Mouse (Mus musculus) lung, embryonic 14.5 days (tissue): ENCODE measurements around the gene Ryr1. TPM values are rescaled to one million over a fixed set of nuclear protein-coding genes. Genes with fewer than 3 reads are reported as not detected.

Experiments used
- ATAC-seq: fragments of 200-750 bp; cut with Nextera tagmentation; 2 replicates; pipeline ENCODE4 v1.8.0; 2017; ENCODE audit warnings: mild to moderate bottlenecking, moderate TSS enrichment, moderate library complexity; ENCODE audit not compliant: insufficient read depth
- DNase-seq: peaks from one replicate; pipeline ENCODE4 v3.0.0-alpha.2; 2015
- H3K27ac ChIP-seq: fragments of 300-500 bp; sonication (generic); 2 replicates; pipeline ENCODE4 v1.5.1; 2014; ENCODE audit warnings: low read depth, mild to moderate bottlenecking, moderate library complexity
- H3K27me3 ChIP-seq: fragments of 300-500 bp; sonication (generic); 2 replicates; pipeline ENCODE4 v1.6.1; 2014; ENCODE audit warnings: low read length, control low read depth; ENCODE audit not compliant: insufficient read depth
- H3K36me3 ChIP-seq: fragments of 300-500 bp; sonication (generic); 2 replicates; pipeline ENCODE4 v1.6.1; 2014; ENCODE audit warnings: control low read depth; ENCODE audit not compliant: insufficient read depth
- H3K4me1 ChIP-seq: fragments of 300-500 bp; sonication (generic); 2 replicates; pipeline ENCODE4 v1.6.1; 2014; ENCODE audit warnings: antibody characterized with exemption, control low read depth; ENCODE audit not compliant: insufficient read depth
- H3K4me2 ChIP-seq: fragments of 300-500 bp; sonication (generic); 2 replicates; pipeline ENCODE4 v1.6.1; 2014; ENCODE audit warnings: mild to moderate bottlenecking
- H3K4me3 ChIP-seq: fragments of 300-500 bp; sonication (generic); 2 replicates; pipeline ENCODE4 v1.5.1; 2014; ENCODE audit warnings: low read depth, low read length
- H3K9ac ChIP-seq: fragments of 300-500 bp; sonication (generic); 2 replicates; pipeline ENCODE4 v1.6.1; 2014
- H3K9me3 ChIP-seq: fragments of 300-500 bp; sonication (generic); 2 replicates; pipeline ENCODE4 v1.6.1; 2016; ENCODE audit warnings: low read depth, low read length, control low read depth
- CTCF ChIP-seq: IDR thresholded peaks from 2 replicates; pipeline ENCODE4 v1.5.1; 2016; ENCODE audit warnings: antibody characterized with exemption, low read depth
- whole genome bisulfite sequencing: fragments of 180-500 bp; shearing (Covaris S2); extraction: QIAGEN DNeasy Blood & Tissue Kit; methylation state at CpG from one replicate; pipeline ENCODE4 v1.1.7; 2014; 5-methylcytosine and 5-hydroxymethylcytosine counted together
- polyA plus RNA-seq: library from polyadenylated mRNA; unstranded; fragments of >200 nt; fragmentation: Nextera tagmentation; extraction: Ambion mirVana; gene quantifications from 2 replicates; pipeline ENCODE4 v1.2.1, GENCODE M21; 2014

Gene Ryr1
- polyA plus RNA-seq, 1 experiment from 2014 or later: 0.45 TPM

DNA sequence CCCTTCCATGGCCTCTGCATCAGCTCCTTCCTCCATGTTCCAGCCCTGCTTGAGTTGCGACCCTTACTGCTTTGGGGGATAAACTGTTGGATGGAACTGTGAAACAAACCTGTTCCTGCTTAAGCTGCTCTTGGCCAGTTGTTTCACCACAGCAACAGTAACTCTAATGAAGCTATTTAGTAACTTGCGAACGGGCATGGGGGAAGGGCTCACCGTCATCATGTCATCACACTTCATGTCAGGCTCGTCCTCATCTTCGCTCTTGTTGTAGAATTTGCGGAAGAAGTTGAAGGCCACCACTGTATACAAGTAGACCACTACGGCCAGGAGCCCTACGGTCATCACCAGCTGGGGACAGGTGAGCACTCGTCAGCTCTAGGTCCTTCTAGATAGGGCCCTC, 116.8 kb downstream of the Ryr1 start:
- Histone ChIP-seq H3K9me3 (no peaks in the 10 kb centered on the region), H3K4me2 (no peak overlapping the region), H3K36me3 (no peaks in the 10 kb centered on the region), H3K27ac (no peak overlapping the region), H3K9ac (no peak overlapping the region), H3K4me3 (no peak overlapping the region), H3K4me1 (no peaks in the 10 kb centered on the region), H3K27me3 (no peaks in the 10 kb centered on the region)
- no peak for TF ChIP-seq CTCF
- WGBS: 89% methylated on average over 10 of the region's 10 CpGs
- ATAC-seq (no peak), DNase-seq (no peak)

DNA sequence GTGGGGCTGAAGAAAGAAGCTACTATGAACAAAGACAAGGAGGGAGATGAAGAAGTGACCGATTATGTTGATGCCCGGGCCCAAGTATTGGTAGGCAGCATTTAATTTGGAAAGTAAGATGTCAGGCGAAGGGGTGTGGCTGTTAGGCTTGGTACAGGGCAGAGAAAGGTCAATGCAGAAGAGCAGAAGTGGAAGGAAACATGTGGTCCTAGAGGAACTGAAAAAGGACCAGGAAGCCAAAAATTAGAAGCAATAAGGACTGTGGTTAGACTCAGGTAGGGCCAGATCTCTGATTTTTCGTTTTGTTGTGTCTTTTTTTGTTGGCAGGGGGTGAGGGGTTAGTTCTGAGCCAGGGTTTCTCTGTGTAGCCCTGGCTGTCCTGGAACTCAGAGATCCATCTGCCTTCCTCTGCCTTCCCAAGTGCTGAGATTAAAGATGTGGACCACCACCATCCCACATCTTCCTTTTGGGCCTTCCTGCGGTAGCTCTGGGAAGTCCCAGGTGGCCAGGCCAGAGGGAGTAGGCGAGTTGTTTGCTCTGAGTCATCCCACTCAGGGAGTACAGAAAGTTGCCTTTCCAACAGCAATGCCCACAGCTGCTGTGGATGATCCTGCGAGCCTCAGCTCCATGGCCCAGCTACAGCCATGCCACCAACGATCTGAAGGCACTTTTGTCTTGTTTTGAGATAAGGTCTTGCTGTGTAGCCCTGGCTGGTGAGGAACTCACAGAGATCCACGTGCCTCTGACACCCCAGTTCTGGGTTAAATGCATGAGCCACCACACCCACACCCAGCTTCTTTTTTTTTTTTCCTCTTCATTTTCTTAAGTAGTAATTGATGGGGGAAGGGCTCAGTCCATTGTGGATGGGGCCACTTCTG, 117.5 kb downstream of the Ryr1 start:
- H3K9me3 ChIP-seq: no peaks in the 10 kb centered on the region
- no peak overlapping the region for H3K9ac ChIP-seq
- H3K36me3 ChIP-seq: no peaks in the 10 kb centered on the region
- no peaks in the 10 kb centered on the region for H3K27me3 ChIP-seq
- DNase-seq: no peak
- H3K27ac ChIP-seq: no peak overlapping the region
- no peak overlapping the region for H3K4me2 ChIP-seq
- ATAC-seq: no peak
- no peak overlapping the region for H3K4me3 ChIP-seq
- WGBS: 73% methylated on average over 9 of the region's 9 CpGs
- no peak for TF ChIP-seq CTCF
- H3K4me1 ChIP-seq: no peaks in the 10 kb centered on the region

DNA sequence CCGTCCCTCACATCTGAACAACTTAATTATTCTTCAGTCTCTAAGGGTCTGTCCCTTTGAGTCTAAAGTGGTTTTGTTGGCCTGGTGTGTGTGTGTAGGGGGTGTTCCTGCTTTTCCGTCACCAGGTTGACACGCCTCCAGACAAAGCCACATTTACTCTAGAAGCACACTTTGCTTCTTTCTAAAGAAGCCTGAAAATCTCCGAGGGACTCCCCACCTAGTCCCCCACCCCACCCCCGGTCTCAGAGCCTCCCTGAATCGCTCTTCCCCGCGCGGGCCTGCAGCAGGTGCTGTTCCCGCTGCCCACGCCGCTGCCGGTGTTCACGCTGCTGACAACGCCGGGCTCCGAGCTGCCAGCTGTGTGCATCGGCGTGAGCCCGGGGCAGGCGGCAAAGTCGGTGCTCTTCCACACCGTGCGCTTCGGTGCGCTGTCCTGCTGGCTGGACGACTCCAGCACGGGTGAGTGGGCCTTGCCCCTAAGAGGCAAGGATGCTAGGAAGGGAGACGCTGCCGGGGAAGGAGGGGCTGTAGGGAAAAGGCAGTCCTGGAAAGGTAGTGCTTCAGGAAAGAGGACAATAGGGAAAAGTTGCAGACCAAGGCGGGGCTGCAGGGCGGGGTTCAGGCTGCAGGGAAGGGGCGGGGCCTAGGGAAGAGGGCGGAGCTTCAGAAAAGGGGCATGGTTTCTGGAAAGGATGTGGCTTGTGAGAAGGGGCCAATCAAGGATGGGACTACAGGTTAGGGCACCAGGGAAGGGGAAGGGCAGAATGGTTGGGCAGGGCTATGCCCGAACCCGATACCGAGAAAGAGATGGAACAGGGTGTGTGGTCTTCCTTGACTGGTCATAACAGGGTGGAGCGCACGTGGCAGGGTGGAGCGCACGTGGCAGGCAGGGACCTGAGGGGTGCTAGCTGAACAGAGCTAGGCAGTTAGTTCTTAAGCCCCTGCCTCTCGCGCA, 124.1 kb downstream of the Ryr1 start:
- Histone ChIP-seq H3K36me3 (no peaks in the 10 kb centered on the region), H3K9me3 (no peaks in the 10 kb centered on the region), H3K27me3 (no peaks in the 10 kb centered on the region), H3K9ac (peak overlapping the region; percentile 58), H3K27ac (peak overlapping the region; percentile 52; the same call in 1 of the 2 replicates), H3K4me1 (no peaks in the 10 kb centered on the region), H3K4me3 (peak overlapping the region; percentile 45), H3K4me2 (peak overlapping the region; percentile 89)
- 6% methylated on average over 43 of the region's 43 CpGs for WGBS
- no peak for TF ChIP-seq CTCF
- peak; percentile 84 for ATAC-seq
- peak; percentile 86 for DNase-seq

DNA sequence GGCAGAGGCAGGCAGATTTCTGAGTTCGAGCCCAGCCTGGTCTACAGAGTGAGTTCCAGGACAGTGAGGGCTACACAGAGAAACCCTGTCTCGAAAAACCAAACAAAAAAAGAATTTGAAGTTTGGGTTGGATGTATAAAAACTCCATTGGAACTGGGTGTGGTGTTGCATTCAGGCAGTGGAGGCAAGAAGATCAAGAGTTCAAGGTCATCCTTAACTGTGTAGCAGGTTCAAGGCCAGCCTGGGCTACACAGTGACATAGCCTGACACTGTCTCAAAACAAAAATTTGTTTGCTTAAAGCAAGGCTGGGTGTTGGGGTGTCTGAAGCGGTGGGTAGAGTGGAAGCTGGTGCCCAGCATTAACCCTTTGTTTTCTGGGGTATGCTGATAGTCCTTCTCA, 131.6 kb downstream of the Ryr1 start:
- Histone ChIP-seq H3K4me2 (no peak overlapping the region), H3K4me1 (no peaks in the 10 kb centered on the region), H3K27ac (no peak overlapping the region), H3K9ac (no peak overlapping the region), H3K9me3 (no peaks in the 10 kb centered on the region), H3K4me3 (no peak overlapping the region), H3K36me3 (no peaks in the 10 kb centered on the region), H3K27me3 (no peaks in the 10 kb centered on the region)
- no peak for ATAC-seq
- WGBS: 80% methylated on average over 3 of the region's 3 CpGs
- TF ChIP-seq CTCF: no peak
- no peak for DNase-seq

DNA sequence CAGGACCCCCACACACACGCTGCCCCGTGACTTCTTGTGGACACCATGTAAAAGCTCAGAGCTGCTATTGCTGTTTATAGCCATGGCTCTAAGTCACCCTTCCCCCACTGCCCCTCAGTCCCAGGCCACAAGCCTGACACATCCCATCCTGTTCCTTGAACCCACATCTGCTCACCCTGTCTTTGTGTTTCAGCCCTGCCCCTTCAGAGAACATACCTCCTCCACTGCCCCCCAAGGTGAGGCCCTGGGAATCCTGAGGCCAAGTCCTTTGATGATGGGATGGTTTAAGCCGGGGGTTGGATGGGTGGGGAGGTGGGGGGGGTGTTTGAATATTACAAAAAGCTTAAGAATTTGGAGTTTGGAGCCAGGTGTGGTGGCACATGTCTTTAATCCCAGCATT, 132.0 kb downstream of the Ryr1 start:
- DNase-seq: no peak
- no peaks in the 10 kb centered on the region for H3K36me3 ChIP-seq
- no peak overlapping the region for H3K9ac ChIP-seq
- TF ChIP-seq CTCF: no peak
- no peak overlapping the region for H3K4me3 ChIP-seq
- no peak overlapping the region for H3K27ac ChIP-seq
- H3K9me3 ChIP-seq: no peaks in the 10 kb centered on the region
- H3K4me1 ChIP-seq: no peaks in the 10 kb centered on the region
- H3K4me2 ChIP-seq: no peak overlapping the region
- 84% methylated on average over 3 of the region's 3 CpGs for WGBS
- H3K27me3 ChIP-seq: no peaks in the 10 kb centered on the region
- ATAC-seq: no peak

DNA sequence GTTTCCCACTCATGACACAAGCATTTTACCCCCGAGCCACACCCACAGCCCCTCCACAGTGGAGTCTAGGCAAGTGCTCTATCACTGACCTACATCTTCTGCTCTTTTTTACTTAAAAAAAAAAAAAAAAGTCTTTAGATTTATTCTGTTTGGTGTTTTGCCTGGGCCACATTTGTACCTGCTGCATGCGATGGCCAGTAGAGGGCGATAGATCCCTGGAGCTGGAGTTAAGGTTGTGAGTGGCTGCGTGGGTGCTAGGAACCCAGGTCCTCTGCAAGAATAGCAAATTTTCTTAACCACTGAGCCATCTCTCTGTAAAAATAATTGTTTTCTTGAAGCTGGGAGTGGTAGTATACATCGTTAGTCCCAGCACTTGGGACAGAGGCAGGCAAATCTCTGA, 133.4 kb downstream of the Ryr1 start:
- H3K4me1 ChIP-seq: no peaks in the 10 kb centered on the region
- peak; percentile 49 for TF ChIP-seq CTCF
- ATAC-seq (no peak), DNase-seq (no peak)
- 60% methylated on average over 5 of the region's 5 CpGs for WGBS
- no peak overlapping the region for H3K9ac ChIP-seq
- no peaks in the 10 kb centered on the region for H3K36me3 ChIP-seq
- no peak overlapping the region for H3K4me2 ChIP-seq
- H3K27ac ChIP-seq: no peak overlapping the region
- H3K27me3 ChIP-seq: no peaks in the 10 kb centered on the region
- no peak overlapping the region for H3K4me3 ChIP-seq
- no peaks in the 10 kb centered on the region for H3K9me3 ChIP-seq

DNA sequence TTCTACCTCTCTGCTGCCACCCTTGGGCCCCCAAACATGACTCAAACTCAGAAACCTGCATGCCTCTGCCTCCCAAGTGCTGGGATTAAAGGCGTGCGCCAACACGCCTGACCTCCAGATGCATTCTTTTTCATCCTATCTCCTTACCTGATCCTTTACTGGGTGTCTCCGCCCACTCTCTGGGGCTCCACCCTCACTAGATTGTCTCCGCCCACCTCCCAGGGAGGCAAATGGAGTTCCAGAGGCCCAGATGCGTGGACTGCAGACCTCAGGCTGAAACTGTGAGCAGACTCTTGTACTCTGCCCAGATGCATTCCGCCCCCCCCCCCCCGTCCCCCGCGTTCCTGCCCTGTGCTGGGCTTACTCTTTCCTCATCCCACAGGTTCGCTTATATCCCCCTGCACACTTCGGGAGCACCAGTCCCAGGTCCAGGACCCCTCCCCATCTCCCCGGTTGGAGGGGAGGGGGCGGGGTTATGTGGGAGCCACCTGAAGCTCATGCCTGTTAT, 134.2 kb downstream of the Ryr1 start:
- no peak for TF ChIP-seq CTCF
- H3K27me3 ChIP-seq: no peaks in the 10 kb centered on the region
- no peaks in the 10 kb centered on the region for H3K4me1 ChIP-seq
- no peaks in the 10 kb centered on the region for H3K9me3 ChIP-seq
- H3K36me3 ChIP-seq: no peaks in the 10 kb centered on the region
- H3K27ac ChIP-seq: no peak overlapping the region
- 46% methylated on average over 14 of the region's 14 CpGs for WGBS
- no peak overlapping the region for H3K4me3 ChIP-seq
- no peak overlapping the region for H3K4me2 ChIP-seq
- ATAC-seq (no peak), DNase-seq (no peak)
- H3K9ac ChIP-seq: no peak overlapping the region
